Mouse (Mus musculus) kidney, adult 18-20 months (tissue): ENCODE measurements around the gene Rpl39.
A peak's percentile ranks its signal among the peaks of the same experiment; 100 is the strongest.
"Not testable (repeated sequence)": the region's sequence is repeated elsewhere in the genome, so short reads cannot be mapped to it uniquely, and the experiment has no call there.

Source experiments
- DNase-seq: peaks from one replicate; pipeline ENCODE4 v3.0.0; 2021

The Rpl39 gene

DNA sequence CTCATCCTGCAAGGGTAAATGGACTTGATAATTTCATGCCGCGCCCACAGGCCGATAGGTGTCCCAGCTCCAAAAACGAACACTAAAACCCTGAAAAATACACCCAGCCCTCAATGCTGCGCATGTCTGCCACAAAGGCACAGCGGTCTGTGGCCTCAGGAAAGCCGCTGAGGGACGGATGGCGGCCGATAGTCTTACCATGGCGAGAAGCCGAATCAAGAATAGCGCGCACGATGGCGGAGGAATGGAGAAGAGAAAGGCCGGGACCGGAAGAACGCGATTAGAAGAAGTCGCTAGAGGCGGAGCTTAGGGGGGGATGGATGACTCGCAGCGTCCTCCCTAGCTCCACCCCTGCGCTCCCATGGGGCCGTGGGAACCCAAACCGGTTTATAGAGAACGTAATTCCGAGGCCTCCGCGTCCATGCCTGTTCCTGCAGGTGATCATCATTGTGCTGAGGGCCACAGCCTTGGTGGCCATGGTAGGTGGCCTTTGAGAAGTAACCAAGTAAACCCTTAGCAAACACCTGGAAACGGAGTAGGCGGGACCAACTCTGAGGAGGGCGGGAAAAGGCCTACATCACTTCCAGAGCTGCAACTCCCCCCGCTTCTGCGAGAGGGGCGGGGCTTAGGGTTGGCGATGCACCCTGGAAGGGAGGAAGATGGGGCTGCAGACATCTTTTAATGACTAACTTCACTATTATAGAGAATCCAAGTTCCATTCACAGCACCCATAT lies at the start of gene Rpl39:
Gene Rpl39, minus strand, starts transcription at position 476 of the 734 bp plus-strand sequence.
- peak; percentile 90 for DNase-seq

DNA sequence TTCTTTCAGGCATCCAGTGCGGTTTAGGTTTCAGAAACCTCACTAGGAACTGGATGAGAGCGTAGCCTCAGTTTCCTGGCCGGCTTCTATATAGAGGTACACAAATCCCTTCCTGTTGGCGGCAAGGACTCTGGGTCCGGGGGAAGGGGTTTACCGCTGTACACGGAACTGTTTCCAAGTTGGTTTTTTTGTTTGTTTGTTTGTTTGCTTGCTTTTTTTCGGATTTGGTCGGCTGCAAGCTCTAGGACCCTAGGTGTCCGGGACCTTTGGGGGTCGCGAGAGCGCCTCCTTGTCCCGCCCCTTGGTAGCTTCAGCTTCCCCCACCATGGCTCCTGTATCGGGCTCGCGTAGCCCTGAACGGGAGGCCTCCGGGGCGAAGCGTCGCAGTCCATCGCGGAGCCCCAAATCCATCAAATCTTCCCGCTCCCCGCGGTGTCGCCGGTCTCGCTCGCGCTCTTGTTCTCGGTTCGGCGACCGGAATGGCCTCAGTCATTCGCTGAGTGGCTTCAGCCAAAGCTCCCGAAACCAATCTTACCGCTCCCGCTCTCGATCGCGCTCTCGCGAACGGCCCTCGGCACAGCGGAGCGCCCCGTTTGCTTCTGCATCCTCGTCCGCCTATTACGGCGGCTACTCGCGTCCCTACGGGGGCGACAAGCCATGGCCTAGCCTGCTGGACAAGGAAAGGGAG lies 41.6 kb upstream of the Rpl39 start, which contains the start of gene Nkap:
Gene Nkap, plus strand, starts transcription at position 125 of the 688 bp plus-strand sequence.
- peak; percentile 77 for DNase-seq

DNA sequence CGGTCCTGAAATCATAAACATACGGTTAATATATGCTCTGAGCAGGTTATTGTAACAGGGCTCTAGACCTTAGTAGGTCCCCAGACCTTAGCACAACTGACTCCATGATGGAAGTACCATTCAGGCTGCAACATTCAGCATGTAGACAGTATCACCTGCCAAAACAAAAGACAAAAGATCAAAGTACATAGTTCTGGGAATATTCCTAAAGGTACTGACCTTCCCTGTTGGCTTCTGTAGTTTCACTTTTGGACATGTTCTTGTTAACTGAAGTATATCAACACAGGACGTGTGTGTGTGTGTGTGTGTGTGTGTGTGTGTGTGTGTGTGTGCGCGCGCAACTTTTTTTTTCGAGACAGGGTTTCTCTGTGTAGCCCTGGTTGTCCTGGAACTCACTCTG lies 40.3 kb upstream of the Rpl39 start:
- no peak for DNase-seq

DNA sequence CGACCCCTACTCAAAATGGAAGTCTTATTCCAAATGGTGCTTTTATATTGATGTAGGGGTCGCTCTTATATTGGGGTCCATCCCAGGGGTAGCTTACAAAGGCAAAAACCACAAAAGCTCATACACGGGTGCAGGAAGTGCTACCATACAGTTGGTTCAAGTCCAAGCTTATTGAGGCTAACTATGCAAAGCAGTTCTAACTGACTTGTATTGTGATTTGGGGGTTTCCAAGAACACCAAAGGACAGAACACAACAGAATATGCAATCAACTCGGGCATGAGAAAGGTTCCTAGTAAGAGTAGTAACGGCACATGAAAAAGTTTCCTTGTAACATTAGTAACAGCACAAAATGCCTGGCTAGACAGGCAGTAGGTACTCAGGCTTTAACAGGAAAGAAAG lies 35.0 kb upstream of the Rpl39 start:
- DNase-seq, result no peak

DNA sequence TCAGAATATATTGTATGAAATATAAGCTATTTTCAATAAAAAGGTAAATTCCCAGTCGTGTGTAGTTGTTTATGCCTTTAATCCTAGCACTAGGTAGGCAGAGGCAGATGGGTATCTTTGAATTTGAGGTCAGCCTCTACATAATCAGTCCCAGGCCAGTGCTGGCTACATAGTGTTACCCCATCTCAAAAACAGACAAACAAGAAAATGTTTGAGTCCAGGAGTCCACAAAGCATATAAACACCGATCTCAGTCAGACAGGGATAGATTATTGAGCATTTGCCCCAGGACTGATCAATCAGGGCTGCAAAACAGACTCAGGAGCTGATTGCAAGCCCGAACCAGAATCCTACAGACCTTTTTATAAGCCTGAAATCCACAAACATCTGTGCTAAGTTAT lies 34.4 kb upstream of the Rpl39 start:
- no peak for DNase-seq

DNA sequence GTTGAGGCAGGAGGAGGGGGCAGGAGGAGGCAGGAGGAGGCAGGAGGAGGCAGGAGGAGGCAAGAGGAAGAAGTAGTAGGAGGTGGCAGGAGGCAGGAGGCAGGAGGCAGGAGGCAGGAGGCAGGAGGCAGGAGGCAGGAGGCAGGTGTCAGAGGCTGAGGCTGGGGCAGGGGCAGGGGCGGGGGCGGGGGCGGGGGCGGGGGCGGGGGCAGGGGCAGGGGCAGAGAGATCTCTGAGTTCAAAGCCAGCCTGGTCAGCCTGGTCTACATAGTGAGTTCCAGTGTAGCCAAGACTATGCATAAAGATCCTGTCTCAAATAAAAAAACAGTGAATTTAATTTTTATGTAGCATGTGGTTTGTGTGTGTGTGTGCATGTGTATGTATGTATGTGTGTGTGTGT lies 31.9 kb upstream of the Rpl39 start:
- DNase-seq, result no peak

DNA sequence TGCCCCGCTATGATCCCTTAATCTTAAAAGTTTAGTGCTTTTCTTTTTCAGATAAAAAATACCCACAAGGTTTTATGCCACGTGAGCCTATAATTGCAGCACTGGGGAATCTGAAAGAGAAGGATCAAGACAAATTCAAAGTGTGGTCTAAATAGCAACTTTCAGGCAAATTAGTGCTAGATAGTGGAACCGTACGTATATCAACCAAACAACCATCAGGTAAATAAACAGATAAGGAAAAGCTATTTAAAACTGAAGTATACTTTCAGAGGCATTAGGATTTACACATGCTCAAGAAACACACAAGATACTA lies 25.6 kb upstream of the Rpl39 start:
- no peak for DNase-seq

DNA sequence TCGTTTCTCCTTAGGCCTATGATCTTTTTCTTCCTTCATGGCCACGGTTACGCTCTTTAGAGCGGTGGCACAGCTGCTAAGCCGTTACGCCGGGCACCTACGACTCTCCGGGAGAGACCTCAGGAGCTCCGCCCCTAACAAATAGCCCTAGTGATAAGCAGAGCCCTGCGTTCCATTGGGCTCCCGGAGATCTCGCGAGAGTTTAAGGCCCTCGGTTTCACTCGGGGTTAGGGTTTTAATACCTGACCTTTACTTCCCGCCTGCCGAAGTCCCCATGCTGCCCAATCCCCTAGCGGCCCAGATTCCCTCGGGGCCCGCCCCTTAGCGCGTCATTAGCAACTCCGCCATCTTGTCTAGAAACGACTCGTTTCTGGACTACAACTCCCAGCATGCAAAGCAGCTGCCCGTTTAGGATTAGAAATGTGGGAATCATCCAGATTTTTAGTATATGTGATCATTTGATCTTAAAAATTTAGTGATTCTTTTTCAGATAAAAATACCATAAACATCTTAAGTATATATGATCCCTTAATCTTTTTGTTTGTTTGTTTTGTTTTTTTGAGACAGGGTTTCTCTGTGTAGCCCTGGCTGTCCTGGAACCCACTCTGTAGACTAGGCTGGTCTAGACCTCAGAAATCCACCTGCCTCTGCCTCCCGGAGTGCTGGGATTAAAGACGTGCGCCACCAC lies 25.1 kb upstream of the Rpl39 start, which contains the start of gene Upf3b:
Gene Upf3b, minus strand, starts transcription at position 130 of the 688 bp plus-strand sequence.
- DNase-seq, result peak; percentile 86

DNA sequence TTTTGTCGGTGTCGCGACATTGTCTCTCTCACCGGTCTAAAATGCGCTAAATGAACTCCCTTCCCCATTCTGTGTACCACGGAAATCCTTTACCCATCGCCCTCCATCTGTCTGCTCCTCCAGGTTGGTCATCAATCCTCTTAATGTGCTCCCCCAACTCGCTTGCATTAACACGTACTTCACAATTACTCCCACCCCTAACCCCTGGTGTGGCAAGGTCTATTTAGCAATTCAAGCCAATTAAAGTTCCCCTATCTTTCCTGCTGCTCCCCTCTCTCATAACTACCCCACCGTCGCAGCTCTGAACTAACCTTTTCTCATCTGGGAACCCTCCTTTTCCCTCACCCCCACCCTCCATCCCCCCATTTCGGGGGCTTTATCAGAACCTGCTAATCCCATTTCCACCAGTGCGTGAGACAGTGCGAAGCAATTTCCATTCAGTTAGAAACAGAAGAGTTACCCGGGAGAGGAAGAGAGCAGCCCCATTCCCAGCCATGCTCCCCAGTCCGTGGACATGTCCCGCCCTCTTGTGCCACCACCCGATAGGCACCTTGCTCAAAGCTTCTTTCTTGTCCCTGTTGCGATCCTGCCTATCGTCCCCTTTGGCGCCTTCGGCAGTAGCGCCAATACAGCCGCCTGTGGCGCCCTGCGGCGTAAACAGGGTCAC lies 24.5 kb upstream of the Rpl39 start:
- DNase-seq, result no peak

DNA sequence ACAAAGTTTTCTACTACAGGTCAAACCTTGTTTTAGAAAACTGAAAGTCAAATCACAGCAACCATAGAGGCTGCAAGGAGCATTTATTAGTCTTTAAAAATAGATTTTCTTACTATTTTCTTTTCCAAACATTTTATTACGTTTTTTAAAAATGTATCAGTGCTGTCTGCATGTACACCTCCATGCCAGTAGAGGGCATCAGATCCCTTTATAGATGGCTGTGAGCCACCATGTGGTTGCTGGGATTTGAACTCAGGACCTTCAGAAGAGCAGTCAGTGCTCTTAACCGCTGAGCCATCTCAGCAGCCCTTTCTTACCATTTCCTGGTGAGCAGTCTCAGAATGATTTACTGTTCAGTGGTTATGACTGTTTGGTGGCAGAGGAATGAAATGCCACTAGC lies 18.6 kb upstream of the Rpl39 start:
- no peak for DNase-seq

DNA sequence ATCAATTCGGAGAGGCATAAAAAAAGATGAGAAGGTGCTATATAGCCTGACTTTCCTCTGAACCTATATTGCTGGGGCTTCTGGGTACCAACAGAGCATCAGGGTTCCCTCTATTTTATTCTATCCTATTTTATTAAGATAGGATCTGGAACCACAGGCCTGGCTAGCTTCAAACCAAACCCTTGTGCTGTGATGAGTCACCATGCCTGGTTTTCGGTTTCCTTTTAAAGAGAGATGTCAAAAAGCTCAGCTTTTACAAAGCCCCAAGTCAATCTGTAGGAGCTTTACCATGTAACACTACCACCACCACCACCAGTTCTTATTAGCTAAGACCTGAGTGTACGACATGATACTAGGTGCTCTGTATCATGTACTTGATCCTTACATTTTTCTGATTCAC lies 13.5 kb upstream of the Rpl39 start:
- DNase-seq, result no peak

DNA sequence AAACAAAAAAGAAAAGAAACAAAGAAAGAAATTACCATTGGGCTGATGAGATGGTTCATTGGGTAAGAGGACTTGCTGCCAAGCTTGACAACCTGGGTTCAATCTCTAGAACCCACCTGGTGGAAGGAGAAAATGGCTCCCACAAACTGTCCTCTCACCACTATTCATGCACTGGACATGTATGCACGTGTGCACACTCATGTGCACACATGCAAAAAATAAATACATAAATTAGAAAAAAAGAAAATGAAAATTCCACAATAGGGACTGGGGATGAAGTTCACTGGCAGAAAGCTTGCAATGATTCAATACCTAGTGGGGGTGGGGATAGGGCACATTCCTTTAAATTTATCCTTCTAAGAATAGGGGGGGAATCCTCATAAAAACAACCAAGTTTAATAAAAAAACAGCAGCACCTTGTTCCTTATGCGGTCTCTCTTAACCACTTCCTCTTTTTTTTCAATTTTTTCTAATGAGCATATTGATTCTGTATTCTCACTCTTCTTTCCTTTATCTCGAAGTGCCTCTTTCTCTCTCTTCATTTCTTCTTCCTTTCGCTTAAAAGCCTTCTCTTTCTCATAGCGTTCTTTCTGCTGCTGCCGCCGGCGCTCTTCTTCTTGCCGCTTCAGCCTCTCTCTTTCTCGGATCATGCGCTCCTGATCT lies 10.0 kb upstream of the Rpl39 start:
- no peak for DNase-seq

DNA sequence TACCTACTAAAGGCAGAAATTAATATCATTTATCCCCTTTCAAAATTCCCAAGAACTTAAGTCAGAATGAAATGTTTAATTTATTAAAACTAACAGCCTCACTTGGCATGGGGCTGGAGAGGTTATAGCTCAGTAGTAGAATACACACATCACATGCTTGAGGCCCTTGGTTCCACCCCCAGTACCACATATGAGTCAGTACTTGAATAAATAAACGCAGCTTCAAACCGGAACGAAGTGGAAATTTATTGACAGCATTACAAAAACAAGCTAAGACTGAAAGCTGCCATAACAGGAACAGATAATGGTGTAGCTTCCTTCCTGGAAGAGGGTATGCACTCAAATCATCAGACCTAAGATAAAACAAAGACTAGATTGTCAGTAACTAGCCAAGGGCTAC lies 6.3 kb upstream of the Rpl39 start:
- DNase-seq, result no peak

DNA sequence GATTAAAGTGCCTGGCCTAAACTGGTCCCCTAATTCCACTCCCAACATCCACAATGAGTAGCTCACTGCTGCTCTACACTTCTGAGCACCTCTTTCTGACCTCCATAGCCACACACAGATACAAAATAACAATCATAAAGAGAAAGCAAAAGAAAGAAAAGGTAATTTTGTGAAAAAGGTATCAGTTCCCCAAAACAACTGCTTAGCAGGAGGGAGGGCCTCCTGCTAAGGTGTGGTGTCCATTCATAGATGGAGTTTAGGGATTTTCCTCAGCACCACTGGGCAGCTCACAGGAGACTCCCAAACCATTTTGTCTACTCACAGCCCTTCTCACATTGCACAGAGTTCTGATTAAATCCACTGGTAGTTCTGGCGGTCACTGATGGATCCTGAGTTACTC lies 3.6 kb upstream of the Rpl39 start:
- DNase-seq, result no peak

DNA sequence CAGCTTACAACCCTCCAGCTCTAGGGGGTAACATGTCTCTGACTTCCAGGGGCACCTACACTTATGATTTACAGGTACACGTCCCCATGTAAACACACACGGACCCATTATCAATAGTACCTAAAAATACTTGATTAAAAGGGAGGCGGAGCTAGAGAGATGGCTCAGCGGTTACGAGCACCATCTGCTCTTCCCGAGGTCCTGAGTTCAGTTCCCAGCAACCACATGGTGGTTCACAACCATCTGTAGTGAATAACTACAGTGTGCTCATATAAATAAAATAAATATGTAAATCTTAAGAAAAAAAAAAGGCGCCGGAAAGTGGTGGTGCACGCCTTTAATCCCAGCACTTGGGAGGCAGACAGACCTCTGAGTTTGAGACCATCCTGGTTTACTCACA lies 463 bp upstream of the Rpl39 start:
- no peak for DNase-seq

DNA sequence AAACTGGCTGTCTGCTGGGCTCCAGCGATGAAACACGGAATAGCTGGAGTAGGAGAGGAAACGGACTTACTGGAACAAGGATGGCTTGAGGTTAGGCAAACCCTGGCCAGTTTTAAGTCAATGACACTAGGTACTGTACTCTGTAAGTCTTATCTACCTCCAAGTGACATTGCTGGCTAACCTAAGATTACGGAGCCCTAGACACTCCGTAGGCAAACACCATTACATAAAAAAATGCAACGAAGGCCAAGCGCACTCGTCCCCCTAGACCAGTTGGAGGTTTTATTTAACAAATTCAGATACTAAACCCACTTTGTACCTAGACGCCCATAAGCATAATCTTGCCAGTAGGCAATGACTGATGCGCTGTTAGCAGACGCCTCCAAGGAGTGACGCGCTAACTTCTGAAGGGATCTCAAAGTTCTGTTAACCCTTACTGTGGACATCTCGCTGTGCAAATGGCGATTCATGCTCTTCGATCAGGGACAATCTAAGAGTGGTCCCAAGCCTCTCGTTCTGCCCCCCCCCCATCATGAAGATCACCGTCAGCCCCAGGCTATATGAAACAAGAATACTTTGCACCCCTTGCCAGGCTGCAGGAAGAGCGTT lies 780 bp downstream of the Rpl39 start:
- DNase-seq, result peak; percentile 8

DNA sequence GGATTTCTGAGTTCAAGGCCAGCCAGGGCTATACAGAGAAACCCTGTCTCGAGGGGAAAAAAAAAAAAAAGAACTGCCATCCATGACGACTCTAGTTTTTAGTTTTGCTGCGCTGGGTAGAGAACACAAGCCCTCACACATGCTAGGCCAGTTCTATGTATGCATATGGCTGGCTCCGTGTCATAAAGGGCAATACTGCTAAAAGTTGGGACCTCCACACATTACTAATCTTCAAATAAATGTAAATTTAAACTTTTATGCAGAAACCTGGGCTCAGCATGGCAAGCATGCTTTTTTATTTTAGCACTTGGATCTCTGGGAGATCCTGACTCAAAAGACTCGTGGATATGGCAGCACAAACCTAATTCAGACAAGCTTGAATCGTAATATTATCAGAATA lies 4.0 kb downstream of the Rpl39 start:
- no peak for DNase-seq

DNA sequence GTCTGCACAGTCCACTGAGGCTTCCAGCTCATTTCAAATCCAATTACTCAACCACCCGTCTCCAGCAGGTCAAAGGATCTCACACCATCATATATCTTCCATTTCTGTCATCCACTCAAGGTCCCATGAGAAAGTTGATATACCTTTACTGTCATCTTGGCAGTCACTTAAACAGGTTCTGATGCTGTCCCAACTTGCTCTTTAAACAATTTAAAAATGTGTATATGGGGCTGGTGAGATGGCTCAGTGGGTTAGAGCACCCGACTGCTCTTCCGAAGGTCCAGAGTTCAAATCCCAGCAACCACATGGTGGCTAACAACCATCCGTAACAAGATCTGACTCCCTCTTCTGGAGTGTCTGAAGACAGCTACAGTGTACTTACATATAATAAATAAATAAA lies 4.9 kb downstream of the Rpl39 start:
- not testable (repeated sequence) for DNase-seq

DNA sequence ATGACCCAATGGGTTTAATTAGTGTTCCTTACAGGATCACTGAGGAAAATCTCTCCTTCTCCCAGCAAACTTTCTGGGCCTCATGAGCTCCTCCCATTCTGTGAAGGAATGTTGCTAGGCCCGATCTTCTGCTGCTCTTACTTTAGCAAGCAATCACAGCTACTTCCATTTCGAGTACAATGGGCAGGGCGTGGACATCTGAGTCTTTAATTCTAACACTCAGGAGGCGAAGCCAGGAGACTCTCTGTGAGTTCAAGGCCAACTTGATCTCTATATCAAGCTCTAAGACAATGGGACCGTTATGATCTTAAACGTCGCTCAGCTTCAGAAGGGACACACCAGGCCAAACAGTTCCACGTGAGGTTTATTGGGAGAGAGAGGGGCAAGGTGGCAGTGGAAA lies 8.6 kb downstream of the Rpl39 start:
- DNase-seq, result no peak

DNA sequence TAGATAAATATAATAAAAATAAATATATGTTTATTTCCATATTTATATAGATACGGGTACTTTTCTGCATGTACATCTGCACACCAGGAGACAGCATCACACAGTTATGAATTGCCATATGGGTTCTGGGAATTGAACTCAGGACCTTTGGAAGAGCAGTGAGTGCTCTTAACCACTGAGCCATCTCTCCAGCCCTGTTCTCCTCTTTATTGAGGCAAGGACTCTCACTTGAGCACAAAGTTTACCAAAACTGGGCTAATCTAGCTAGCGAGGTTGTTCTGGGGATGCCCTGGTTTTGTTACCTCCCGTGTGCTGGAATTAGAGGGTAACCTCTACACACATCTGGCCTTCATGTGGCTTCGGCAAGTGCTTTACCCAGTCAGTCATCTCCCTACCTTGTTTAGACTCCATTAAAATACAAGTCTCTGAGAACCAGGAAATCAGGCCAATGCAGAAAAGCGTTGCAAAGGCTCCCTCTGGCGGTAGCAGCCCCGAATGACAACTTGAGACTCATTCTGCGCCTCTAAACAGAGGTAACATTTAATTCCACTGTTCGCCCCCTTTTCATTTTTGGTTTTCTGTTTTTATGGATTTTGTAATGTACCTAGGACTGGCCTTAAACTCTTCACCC lies 10.8 kb downstream of the Rpl39 start:
- peak; percentile 74 for DNase-seq

DNA sequence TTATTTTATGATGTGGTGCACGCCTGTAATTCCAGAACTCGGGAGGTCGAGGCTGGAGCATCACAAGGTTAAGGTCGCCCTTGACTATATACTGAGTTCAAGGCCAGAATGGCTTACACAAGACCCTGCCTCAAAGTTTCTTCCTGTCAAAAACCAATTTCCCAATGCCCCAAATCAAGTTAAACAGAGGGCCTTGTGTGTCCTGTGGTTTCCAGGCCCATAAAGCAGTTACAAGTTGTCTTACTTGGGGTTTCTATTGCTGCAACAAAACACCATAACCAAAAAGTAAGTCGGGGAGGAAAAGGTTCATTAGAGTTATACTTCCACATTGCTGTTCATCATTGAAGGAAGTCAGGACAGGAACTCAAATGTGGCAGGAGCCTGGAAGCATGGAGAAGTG lies 16.4 kb downstream of the Rpl39 start:
- DNase-seq, result no peak

DNA sequence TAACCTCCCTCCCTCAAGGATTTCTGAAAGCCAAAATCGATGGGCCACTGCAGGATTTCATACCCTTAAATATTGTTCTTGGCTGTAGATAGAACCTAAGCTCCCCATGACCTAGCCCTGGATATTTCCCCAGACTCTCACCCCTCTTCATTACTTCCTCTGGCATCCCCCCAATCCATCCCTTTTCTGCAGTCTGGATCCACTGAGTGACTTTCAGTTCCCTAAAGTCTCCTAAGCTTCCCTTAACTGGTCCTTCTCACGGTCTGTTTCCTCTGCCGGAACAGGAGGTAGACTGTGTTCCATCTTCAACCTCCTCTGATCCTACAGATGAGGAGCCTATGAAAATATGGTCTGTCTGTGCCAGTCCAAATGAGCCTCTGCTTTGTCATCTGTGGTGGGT lies 17.9 kb downstream of the Rpl39 start:
- DNase-seq, result no peak
